Mouse (Mus musculus) ovary, postnatal 36 days (tissue): Measurements from ENCODE around the gene Bcat1.
"Not testable (repeated sequence)": the region's sequence is repeated elsewhere in the genome, so short reads cannot be mapped to it uniquely, and the experiment has no call there.

Source experiments
- DNase-seq: peaks from one replicate; pipeline ENCODE4 v3.0.0; 2022; ENCODE audit warnings: low spot score, mixed read lengths

The Bcat1 gene

DNA sequence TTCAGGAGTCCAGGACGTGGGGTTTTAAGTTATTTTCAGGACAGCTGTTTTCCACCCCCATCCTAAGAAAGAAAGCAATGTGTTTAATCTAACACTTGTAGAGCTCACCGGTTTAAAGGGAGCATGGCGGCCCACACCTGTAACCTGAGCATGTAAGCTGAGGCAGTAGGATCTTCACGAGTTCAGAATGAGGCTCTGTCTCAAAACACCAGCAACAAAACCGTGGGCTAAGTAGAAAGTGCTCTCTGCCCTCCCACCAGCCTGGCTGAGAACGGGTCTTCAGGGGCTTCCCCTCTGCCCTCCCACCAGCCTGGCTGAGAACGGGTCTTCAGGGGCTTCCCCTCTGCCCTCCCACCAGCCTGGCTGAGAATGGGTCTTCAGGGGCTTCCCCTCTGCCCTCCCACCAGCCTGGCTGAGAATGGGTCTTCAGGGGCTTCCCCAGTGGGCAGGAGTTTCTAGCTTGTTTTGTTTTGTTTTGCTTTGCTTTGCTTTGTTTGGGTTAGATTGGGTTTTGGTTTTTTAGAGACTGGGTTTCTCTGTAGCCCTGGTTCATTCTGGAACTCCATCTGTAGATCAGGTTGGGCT, 17.1 kb upstream of the Bcat1 start:
- DNase-seq: not testable (repeated sequence)

DNA sequence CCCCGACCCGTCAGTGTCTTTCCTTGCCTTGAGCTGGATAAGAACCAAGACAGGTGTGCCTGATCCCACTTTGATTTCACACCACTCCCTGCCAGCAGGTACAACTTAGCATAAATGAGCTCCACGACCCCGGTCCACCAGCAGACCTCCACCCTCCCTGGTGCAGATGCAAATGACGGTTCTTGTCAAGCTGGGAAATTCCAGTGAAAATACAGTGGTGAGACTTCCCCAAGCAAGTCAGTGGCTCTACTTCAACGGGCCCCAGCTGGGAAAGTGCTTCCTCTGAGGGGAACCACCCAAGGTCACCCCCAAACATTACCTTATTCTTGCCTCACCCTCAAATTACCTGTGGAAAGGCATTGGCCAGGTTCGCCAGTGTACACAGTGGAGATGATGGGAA, 16.0 kb upstream of the Bcat1 start:
- DNase-seq: no peak

DNA sequence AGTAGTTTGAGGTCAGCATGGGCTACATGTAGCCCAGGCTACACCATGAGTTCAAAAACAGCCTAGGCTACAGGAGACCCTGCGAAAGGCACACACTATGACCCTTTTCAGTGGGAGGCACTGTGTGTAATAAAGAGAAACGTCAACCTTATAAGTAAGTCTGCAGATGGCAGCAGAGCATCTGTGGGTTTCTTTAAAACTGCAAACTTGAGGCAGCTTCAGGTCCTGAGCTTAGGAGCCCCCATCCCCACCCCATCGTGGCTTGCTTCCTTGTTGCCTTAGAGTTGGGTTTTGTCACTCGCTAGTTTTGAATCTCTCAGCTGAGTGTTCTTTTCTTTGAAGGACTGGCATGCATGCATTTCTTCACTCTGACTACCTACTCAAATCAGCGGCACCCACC, 14.9 kb upstream of the Bcat1 start:
- DNase-seq: no peak

GRCm38 (mm10) chr6:145090201-145090863, 14.3 kb upstream of the Bcat1 start:
- DNase-seq: no peak

DNA sequence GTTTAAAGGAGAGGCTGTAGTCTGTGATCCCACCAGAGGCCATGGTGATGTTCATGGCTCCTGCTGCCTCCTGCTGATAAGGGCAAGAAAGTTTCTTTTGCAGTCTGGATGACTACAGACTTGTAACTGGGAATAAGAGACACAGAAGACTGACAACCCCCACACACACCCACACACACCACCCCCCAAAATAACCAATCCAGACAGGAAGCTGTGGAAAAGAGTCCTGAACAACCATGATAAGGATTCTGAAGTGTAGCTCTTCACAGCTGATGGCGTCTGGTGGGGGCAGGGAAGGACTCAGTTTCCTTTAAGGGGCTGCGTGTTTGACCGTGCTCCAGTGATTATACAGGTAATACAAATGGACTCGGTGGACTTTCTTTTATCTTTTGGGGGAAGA, 13.4 kb upstream of the Bcat1 start:
- DNase-seq: no peak

GRCm38 (mm10) chr6:145088451-145089113, 12.6 kb upstream of the Bcat1 start:
- no peak for DNase-seq

DNA sequence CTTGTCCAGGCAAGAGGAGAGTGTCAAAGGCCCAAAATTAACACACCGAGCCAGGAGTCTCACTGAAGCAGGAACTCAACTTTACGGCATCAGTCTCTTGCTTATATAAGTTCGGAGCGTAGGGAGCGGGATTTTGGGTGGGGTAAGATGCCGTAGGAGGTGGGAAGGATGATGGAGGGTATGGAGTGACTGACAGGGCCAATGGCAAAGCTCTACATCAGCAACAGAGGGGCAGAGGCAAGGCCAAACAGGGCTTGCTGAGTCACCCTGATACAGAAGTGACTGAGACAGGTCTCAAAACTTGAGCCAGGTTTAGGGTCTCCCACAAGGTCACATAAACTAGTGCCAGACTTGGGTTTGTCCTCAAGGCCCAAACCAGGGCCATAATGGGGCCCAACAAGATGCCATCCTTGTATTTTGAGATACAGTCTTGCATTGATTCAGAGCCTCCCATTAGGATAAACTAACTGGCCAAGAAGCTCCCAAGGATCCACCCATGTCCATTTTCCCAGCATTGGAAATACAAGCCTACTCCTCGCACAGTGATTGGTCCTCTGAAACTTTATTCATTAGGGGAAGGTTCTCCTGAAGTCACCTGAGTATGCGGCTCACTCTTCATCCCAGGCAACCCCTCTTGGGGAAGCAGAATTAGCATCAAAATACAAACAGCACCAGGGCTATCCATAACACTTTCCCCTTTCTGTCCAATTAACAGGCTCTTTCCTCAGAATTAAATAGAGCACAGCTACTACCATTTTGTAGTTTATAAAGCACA, 8.5 kb upstream of the Bcat1 start:
- DNase-seq: no peak

- DNase-seq: no peak
Observed at GRCm38 (mm10) chr6:145081721-145082120, 5.7 kb upstream of the Bcat1 start.

- no peak for DNase-seq
Observed at GRCm38 (mm10) chr6:145079087-145079759, 3.2 kb upstream of the Bcat1 start.

DNA sequence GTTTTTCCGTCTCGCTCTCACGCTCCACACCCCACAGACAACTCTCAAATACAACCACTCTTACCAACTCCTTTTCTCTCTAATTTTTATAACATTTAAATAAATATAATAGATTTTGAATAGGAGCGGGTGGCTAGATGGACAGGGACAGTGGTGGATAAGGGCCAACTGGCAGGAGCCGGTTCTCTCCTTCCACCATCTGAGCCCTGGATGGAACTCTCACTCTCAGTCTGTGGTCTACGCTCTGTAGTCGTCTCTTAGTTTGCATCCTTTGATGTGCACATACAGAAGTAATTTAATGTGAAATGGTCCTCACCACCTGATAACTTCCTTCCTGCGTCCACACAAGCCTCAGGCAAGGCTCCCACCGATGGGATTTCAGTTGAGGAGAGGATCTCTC, 302 bp upstream of the Bcat1 start:
- DNase-seq: no peak

GRCm38 (mm10) chr6:145075088-145075547, 866 bp downstream of the Bcat1 start:
- no peak for DNase-seq

DNA sequence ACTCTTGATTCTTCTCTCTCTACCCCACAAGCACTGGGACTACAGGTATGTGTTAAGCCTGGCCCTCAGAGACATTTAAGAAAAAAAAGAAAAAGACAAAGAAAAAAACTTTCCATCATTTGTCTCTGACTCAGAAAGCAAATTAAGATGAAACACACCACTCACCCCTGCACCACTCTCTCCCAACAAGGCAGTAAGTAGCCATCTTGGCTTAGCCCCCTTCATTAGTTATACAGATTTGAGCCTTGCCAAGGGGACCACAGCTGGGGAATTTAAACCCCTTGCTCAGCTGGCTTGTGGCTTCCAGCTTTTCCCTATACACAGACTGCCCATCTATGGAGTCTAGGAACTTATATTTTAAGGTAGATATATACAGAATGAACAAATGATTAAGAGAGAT, 1.5 kb downstream of the Bcat1 start:
- no peak for DNase-seq

GRCm38 (mm10) chr6:145069921-145070320, 6.1 kb downstream of the Bcat1 start:
- no peak for DNase-seq

DNA sequence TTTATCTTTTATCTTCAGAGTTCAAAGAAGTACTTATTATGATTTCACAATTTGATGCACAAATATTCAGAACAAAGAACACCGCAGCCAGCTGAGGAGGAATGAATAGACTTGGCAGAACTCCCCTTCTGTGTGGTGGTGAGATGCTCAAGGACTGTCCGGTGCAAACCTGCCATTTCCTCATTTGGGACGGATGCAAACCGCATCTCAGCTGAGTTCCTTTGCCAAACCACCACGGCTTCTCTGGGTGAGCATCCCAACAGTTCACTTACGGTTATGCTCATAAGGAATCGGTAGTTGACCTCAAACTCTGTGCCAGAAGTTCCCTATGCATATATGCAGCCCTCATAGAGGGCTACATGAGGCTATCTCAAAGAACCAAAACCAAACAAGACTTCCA, 6.6 kb downstream of the Bcat1 start:
- no peak for DNase-seq

- no peak for DNase-seq
Observed at GRCm38 (mm10) chr6:145067679-145068078, 8.3 kb downstream of the Bcat1 start.

- DNase-seq: no peak
Observed at GRCm38 (mm10) chr6:145066416-145066815, 9.6 kb downstream of the Bcat1 start.

GRCm38 (mm10) chr6:145065301-145065845, 10.6 kb downstream of the Bcat1 start:
- DNase-seq: no peak

- no peak for DNase-seq
Observed at GRCm38 (mm10) chr6:145064104-145064503, 11.9 kb downstream of the Bcat1 start.

DNA sequence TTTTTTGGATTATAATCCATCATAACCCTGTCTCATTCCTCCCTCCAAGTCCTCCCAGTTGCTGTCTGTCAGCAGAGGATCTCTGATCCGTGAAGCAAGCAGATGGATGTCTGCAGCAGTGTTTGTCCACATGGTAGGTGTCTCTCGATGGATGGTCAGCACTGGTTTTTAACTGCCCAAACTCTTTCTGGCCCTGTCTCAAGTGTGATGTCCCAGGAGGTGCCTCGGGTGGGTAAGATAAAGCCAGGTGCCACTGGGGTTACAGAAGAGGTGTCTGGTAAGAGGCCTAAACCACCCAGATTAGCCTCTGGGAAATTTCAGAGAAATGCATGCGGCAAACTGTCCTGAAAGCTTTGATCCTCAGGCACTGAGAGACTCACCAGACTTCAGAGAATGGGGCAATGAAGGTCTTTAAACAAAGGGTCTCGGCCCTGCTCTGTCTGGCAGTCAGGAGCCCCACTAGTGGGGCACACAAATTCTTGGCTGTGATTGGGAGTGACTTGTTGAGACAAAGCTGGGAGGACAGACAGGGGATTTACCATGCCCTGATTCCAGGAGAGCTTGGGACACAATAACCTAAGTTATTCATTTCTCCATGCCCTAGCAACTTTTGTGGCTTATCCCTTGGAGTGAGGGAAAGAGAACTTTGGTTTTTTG, 12.6 kb downstream of the Bcat1 start:
- DNase-seq: no peak

- DNase-seq: no peak
Observed at GRCm38 (mm10) chr6:145062763-145063162, 13.2 kb downstream of the Bcat1 start.

DNA sequence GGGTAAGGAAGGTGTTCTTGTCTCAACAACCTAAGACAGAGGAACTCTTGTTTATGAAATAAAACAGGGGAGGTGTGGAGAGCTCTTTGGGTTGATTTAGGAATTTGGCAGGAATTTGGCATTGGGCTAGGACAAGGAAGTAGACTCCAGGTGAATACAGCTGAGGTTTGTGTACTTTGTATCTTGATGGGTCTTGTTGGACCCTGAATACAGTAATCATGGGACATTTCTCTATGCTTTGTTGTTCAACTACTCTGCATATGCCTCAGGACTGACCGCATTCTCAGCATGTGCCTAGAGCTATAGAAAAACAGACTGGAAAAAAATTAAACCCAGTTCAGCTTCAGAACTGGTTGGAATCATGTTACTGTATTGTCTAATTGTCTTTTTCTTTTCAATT, 14.6 kb downstream of the Bcat1 start:
- no peak for DNase-seq
